Mouse (Mus musculus): Measurements from ENCODE around the gene Pglyrp1.

GRCm38 (mm10) chr7:18862801-18863200 is 8.3 kb upstream of the Pglyrp1 start:
- TF ChIP-seq POLR2A (IDR thresholded peaks at IDR 0.05; ENCODE audit: insufficient read depth, low read depth, low read length) (no peak), CTCF (IDR thresholded peaks at IDR 0.05; ENCODE audit: insufficient read depth, low read depth, low read length) (no peak)

Data from olfactory bulb, adult 2 months (tissue).